Mouse (Mus musculus): Measurements from ENCODE around the gene Tti1. TPM values are rescaled to one million over a fixed set of nuclear protein-coding genes. Genes with fewer than 3 reads are reported as not detected.

The Tti1 gene
- polyA plus RNA-seq, 1 experiment from 2014 or later = 13.6 TPM

GRCm38 (mm10) chr2:158005641-158006040, 22.6 kb downstream of the Tti1 start:
- no peaks in the 10 kb centered on the region for H3K27me3 ChIP-seq (ENCODE audit: insufficient read depth, low read length)
- H3K9me3 ChIP-seq (replicated peaks; ENCODE audit: low read length) = no peaks in the 10 kb centered on the region
- ATAC-seq (replicated peaks; ENCODE audit: low FRiP score, low read depth) = no peak
- no peak overlapping the region for H3K27ac ChIP-seq
- no peak for DNase-seq (ENCODE audit: low spot score)
- H3K4me1 ChIP-seq (replicated peaks; ENCODE audit: insufficient read depth, low read length) = no peaks in the 10 kb centered on the region
- 95% methylated on average over 4 of the region's 4 CpGs for WGBS
- no peak overlapping the region for H3K4me3 ChIP-seq (replicated peaks; ENCODE audit: low read depth, low read length)
- no peak overlapping the region for H3K9ac ChIP-seq (ENCODE audit: low read depth, low read length)
- H3K4me2 ChIP-seq (ENCODE audit: low read length) = no peak overlapping the region
- 0 out of 2 replicates have a peak, but pooled peaks cover 12% of the 10 kb centered on the region for H3K36me3 ChIP-seq (ENCODE audit: insufficient read depth, low read length)
- TF ChIP-seq CTCF (IDR thresholded peaks at IDR 0.05; ENCODE audit: low read depth) = no peak

GRCm38 (mm10) chr2:158004620-158005019, 23.6 kb downstream of the Tti1 start:
- H3K4me2 ChIP-seq (ENCODE audit: low read length) = no peak overlapping the region
- no peaks in the 10 kb centered on the region for H3K9me3 ChIP-seq (replicated peaks; ENCODE audit: low read length)
- no peaks in the 10 kb centered on the region for H3K27me3 ChIP-seq (ENCODE audit: insufficient read depth, low read length)
- DNase-seq (ENCODE audit: low spot score) (no peak), ATAC-seq (replicated peaks; ENCODE audit: low FRiP score, low read depth) (no peak)
- H3K9ac ChIP-seq (ENCODE audit: low read depth, low read length) = no peak overlapping the region
- 0 out of 2 replicates have a peak, but pooled peaks cover 12% of the 10 kb centered on the region for H3K36me3 ChIP-seq (ENCODE audit: insufficient read depth, low read length)
- WGBS = 73% methylated on average over 6 of the region's 6 CpGs
- no peak overlapping the region for H3K4me3 ChIP-seq (replicated peaks; ENCODE audit: low read depth, low read length)
- TF ChIP-seq CTCF (IDR thresholded peaks at IDR 0.05; ENCODE audit: low read depth) = no peak
- no peaks in the 10 kb centered on the region for H3K4me1 ChIP-seq (replicated peaks; ENCODE audit: insufficient read depth, low read length)
- H3K27ac ChIP-seq = no peak overlapping the region

- no peaks in the 10 kb centered on the region for H3K4me1 ChIP-seq (replicated peaks; ENCODE audit: insufficient read depth, low read length)
These were observed 29.4 kb downstream of the Tti1 start for GRCm38 (mm10) chr2:157998817-157999216.

GRCm38 (mm10) chr2:157992501-157992900, 35.7 kb downstream of the Tti1 start:
- no peaks in the 10 kb centered on the region for H3K27me3 ChIP-seq (ENCODE audit: insufficient read depth, low read length)
- H3K36me3 ChIP-seq (ENCODE audit: insufficient read depth, low read length) = peaks cover 30% of the 10 kb centered on the region

More at GRCm38 (mm10) chr2:157998817-157999216, 29.4 kb downstream of the Tti1 start:
- H3K9ac ChIP-seq (ENCODE audit: low read depth, low read length) = no peak overlapping the region
- H3K4me2 ChIP-seq (ENCODE audit: low read length) = no peak overlapping the region
- WGBS = 72% methylated on average over 3 of the region's 3 CpGs
- H3K36me3 ChIP-seq (ENCODE audit: insufficient read depth, low read length) = peaks cover 15% of the 10 kb centered on the region
- no peak for TF ChIP-seq CTCF (IDR thresholded peaks at IDR 0.05; ENCODE audit: low read depth)
- ATAC-seq (replicated peaks; ENCODE audit: low FRiP score, low read depth) = no peak
- no peak overlapping the region for H3K27ac ChIP-seq
- H3K4me3 ChIP-seq (replicated peaks; ENCODE audit: low read depth, low read length) = no peak overlapping the region
- no peak for DNase-seq (ENCODE audit: low spot score)
- no peaks in the 10 kb centered on the region for H3K27me3 ChIP-seq (ENCODE audit: insufficient read depth, low read length)
- H3K9me3 ChIP-seq (replicated peaks; ENCODE audit: low read length) = no peaks in the 10 kb centered on the region

GRCm38 (mm10) chr2:157991026-157991425, 37.2 kb downstream of the Tti1 start:
- H3K27ac ChIP-seq = no peak overlapping the region
- no peak for TF ChIP-seq CTCF (IDR thresholded peaks at IDR 0.05; ENCODE audit: low read depth)
- ATAC-seq (replicated peaks; ENCODE audit: low FRiP score, low read depth) (no peak), DNase-seq (ENCODE audit: low spot score) (no peak)
- peaks cover 25% of the 10 kb centered on the region for H3K36me3 ChIP-seq (ENCODE audit: insufficient read depth, low read length)
- 45% methylated on average over 6 of the region's 6 CpGs for WGBS
- H3K4me1 ChIP-seq (replicated peaks; ENCODE audit: insufficient read depth, low read length) = 0 out of 2 replicates have a peak, but pooled peaks cover 5% of the 10 kb centered on the region
- H3K27me3 ChIP-seq (ENCODE audit: insufficient read depth, low read length) = no peaks in the 10 kb centered on the region
- no peak overlapping the region for H3K4me3 ChIP-seq (replicated peaks; ENCODE audit: low read depth, low read length)
- no peaks in the 10 kb centered on the region for H3K9me3 ChIP-seq (replicated peaks; ENCODE audit: low read length)
- no peak overlapping the region for H3K9ac ChIP-seq (ENCODE audit: low read depth, low read length)
- H3K4me2 ChIP-seq (ENCODE audit: low read length) = no peak overlapping the region

More at GRCm38 (mm10) chr2:157992501-157992900, 35.7 kb downstream of the Tti1 start:
- TF ChIP-seq CTCF (IDR thresholded peaks at IDR 0.05; ENCODE audit: low read depth) = no peak
- Histone ChIP-seq H3K9ac (ENCODE audit: low read depth, low read length) (no peak overlapping the region), H3K9me3 (replicated peaks; ENCODE audit: low read length) (no peaks in the 10 kb centered on the region), H3K27ac (no peak overlapping the region), H3K4me2 (ENCODE audit: low read length) (no peak overlapping the region), H3K4me3 (replicated peaks; ENCODE audit: low read depth, low read length) (no peak overlapping the region), H3K4me1 (replicated peaks; ENCODE audit: insufficient read depth, low read length) (0 out of 2 replicates have a peak, but pooled peaks cover 5% of the 10 kb centered on the region)
- WGBS = 76% methylated on average over 4 of the region's 4 CpGs
- DNase-seq (ENCODE audit: low spot score) = no peak
- no peak for ATAC-seq (replicated peaks; ENCODE audit: low FRiP score, low read depth)

- H3K27me3 ChIP-seq (ENCODE audit: insufficient read depth, low read length) = no peaks in the 10 kb centered on the region
- no peaks in the 10 kb centered on the region for H3K9me3 ChIP-seq (replicated peaks; ENCODE audit: low read length)
- 0 out of 2 replicates have a peak, but pooled peaks cover 5% of the 10 kb centered on the region for H3K4me1 ChIP-seq (replicated peaks; ENCODE audit: insufficient read depth, low read length)
- no peak overlapping the region for H3K9ac ChIP-seq (ENCODE audit: low read depth, low read length)
- H3K36me3 ChIP-seq (ENCODE audit: insufficient read depth, low read length) = peaks cover 16% of the 10 kb centered on the region; the same call in 1 of the 2 replicates
- ATAC-seq (replicated peaks; ENCODE audit: low FRiP score, low read depth) (no peak), DNase-seq (ENCODE audit: low spot score) (peak; percentile 68)
- H3K4me3 ChIP-seq (replicated peaks; ENCODE audit: low read depth, low read length) = no peak overlapping the region
- H3K4me2 ChIP-seq (ENCODE audit: low read length) = no peak overlapping the region
- H3K27ac ChIP-seq = no peak overlapping the region
- 58% methylated on average over 2 of the region's 2 CpGs for WGBS
- TF ChIP-seq CTCF (IDR thresholded peaks at IDR 0.05; ENCODE audit: low read depth) = peak; percentile 73
These were observed 38.3 kb downstream of the Tti1 start for GRCm38 (mm10) chr2:157989946-157990345.

Measured in kidney, postnatal 0 days (tissue).